Mouse (Mus musculus) liver, postnatal 0 days (tissue): Measurements from ENCODE around the gene Mtnr1a.

Experiments used
- CTCF ChIP-seq: sonication (generic); IDR thresholded peaks from 2 replicates; pipeline ENCODE4 v1.5.1; 2016; ENCODE audit warnings: antibody characterized with exemption, low read depth
- EP300 ChIP-seq: IDR thresholded peaks from 2 replicates; pipeline ENCODE4 v1.6.1; 2016; ENCODE audit warnings: antibody characterized with exemption, low read depth, mild to moderate bottlenecking

- TF ChIP-seq CTCF = no peak
- TF ChIP-seq EP300 = no peak
Observed at GRCm38 (mm10) chr8:45050451-45050850, 18.5 kb upstream of the Mtnr1a start.
